Mouse (Mus musculus): ENCODE results near the gene Mtx3.
"Not testable (repeated sequence)": the region's sequence is repeated elsewhere in the genome, so short reads cannot be mapped to it uniquely, and the experiment has no call there.

Gene Mtx3

DNA sequence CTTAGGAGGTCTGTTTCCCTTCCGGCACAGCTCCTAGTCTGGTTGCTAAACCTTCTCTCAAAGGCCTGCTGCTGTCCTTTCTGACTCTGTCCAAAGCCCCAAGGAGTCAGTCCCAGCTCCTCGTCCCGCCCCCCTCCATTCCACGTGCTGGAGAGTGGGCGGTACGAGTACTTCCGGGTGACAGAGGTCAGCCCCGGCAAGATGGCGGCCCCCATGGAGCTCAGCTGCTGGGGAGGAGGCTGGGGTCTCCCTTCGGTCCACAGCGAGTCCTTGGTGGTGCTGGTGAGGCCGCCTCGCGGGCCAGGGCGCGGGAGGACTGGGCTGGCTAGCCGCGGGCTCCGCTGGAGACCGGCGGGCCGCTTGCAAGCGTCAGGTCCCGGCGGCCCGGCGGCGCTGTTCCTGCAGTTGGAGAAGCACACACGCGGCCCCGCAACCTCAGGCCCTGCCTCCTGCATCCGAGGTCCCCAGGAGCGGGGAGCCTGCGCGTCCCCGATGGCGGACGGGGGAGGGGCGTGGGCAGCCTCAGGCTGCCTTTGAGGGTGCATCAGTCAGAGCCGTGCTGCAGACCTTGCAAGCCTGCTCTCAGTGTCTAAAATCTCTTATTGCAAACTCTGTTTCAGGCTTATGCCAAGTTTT is at the start of gene Mtx3:
Gene Mtx3, plus strand, starts transcription at position 175 of the 636 bp plus-strand sequence.
- DNase-seq (ENCODE audit: low spot score in 2 of 2) = peak; percentile 65 to 84

DNA sequence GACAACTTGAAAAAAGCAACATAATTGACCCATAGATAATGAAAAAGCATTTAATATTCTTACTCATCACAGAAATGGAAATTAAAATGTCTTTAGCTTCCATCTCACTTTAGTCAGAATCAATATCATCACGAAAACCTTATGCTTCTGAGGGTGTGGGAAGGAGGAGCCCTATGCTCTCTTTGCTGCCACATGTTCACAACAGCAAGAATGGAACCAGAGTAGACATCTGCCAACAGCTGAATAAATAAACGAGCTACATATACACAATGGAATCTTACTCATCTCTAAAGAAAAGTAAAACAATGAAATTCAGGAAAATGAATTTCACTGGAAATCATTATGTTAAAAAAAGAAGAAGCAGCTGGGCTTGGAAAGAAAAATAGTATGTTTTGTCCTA is 45.7 kb upstream of the Mtx3 start:
- no peak for DNase-seq (ENCODE audit: low spot score in 2 of 2)

DNA sequence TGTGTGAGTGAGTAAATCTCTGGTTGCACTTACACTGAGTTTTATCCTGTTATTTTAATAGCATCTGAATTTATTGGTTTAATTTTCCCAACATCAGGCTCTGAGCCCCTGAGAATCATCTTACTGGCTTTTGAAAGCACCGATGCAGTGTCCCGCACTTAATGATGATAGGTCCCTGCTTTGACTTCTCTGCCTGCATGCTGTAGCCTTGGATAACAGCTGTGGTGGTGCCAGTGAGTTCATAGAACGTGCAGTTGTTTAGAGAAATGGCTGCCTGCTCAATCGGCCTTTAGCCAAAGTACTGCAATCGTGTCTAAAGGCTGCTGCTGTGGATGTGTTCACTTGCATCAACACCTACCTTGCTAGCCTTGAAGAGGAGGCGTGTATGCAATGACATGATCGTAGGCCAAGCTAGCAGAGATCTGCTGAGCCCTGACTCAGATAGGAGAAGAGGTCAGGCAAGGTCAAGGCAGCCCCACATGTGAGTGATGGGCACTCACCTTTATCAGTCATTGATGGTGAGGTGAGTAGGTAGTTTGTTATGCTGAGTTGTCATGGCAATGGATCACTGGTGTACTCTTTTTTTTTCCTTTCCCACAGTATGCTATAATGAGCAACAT is 45.1 kb upstream of the Mtx3 start:
- no peak for DNase-seq (ENCODE audit: low spot score in 2 of 2)

DNA sequence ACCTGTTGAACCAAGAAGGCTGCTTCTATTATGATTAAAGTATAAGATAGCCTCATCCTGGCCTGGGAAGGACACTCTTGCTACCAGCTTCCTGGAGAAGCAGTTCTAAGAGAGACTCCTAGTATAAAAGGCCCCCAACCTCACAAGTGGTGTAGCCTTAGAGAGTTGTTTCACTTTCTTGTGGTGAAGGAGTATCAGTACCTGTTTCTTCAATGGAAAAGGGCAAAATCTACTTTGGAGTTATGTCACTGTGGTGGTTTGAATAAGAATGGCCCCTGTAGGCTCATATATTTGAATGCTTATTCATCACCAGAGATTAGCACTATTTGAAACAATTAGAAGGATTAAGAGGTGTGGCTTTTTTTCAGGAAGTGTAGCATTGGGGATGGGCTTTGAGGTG is 37.8 kb upstream of the Mtx3 start:
- DNase-seq (ENCODE audit: low spot score in 2 of 2) = no peak

DNA sequence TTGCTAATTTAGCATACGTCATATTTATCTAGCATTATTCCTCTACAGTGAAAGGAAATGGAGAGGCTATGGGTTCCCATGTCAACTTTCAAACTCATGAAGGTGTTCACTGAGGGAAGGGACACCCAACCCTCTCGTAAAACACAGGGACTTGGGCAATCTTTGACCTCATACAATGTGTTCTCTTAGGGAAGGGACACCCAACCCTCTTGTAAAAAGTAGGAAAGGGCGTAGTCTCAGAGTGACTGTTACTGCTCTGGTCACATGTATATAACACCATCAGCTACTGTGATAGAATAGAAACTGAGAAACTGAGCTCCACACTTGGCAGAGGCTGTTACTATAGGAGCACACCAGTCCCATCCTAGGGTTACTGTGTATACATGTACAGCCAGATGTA is 36.7 kb upstream of the Mtx3 start:
- DNase-seq (ENCODE audit: low spot score in 2 of 2) = no peak

DNA sequence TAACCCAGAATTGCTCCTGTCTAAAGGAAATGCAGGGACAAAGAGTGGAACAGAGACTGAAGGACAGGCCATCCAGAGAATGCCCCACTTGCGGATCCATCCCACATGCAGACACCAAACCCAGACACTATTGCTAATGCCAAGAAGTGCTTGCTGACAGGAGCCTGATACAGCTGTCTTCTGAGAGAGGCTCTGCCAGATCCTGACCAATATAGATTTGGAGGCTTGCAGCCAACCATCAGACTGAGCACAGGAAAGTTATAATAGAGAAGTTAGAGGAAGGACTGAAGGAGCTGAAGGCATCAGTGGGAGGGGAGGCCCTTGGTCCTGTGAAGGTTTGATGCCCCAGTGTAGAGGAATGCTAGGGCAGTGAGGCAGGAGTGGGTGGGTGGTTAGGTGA is 34.0 kb upstream of the Mtx3 start:
- DNase-seq (ENCODE audit: low spot score in 2 of 2) = not testable (repeated sequence)

DNA sequence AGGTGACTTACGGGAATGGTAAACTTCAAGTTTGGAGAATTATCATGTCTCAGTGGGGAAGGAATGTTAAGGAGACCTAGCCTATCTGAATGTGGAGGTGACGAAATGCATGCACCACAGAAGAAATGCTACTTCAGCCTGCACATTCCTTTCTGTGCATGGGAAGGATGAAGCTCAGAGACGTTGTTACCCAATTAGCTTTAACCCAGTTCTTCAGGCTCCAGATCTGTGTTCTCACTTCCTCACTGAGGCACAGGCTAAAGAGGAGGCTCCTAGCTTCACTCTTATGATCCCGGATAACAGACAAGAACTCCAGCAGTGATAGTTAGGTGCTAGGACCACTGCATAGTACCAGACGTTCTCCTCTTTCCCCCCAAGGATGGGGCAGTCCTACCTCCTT is 28.2 kb upstream of the Mtx3 start:
- no peak for DNase-seq (ENCODE audit: low spot score in 2 of 2)

DNA sequence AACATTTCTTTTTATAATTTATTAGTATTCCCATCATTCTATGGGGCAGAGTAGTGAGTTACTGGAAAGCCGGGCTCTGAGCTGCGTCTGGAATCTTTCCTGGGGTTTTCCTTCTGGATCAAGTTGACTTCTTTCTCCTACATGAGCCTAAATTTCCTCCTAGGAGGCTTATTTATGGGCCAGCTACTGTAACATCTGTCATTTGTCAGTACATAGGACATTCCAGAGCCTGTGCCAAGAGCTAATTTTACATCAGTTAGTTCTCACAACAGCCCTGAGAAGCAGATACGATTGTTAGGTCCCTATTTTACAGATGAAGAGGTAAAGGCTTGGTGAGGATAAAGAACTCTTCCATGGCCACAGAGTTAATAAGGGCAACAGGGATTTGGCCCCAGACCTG is 27.2 kb upstream of the Mtx3 start:
- no peak for DNase-seq (ENCODE audit: low spot score in 2 of 2)

DNA sequence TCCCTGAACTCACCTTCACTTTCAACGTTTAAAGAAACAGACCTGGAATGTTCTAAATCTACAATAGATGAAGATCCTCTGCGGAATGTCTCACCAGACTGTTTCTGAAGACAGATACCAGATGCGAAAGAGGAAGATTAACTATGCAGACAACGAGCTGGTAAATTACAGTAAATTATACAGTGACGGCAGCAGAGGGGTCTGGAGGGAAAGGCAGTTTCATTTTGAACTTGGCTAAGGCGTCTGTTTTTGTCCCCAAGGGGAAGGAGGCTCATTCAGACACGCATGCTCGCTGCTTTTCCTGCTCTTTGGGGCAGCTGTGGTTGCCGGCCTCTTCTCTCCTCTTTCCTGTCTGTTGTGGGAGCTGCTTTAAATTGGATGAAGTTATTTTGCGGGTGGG is 15.7 kb upstream of the Mtx3 start:
- DNase-seq (ENCODE audit: low spot score in 2 of 2) = no peak

DNA sequence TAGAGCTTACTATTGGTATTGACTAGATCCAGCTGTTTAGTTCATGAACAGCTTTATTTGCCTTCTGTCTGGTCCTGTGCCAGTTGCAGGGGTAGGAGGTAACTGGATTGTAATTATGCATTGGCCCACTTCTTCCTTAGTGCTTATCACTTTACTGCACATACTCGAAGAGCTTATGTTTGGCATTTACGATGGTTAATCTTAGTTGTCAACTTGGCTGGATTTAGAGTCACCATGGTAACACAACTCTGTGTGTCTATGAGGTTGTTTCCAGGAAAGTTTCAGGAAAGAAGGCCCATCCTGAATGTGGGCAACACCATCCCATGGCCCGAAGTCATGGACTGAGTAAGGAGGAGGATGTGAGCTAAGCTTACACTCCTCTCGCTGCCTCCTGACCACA is 11.4 kb upstream of the Mtx3 start:
- DNase-seq (ENCODE audit: low spot score in 2 of 2) = no peak

DNA sequence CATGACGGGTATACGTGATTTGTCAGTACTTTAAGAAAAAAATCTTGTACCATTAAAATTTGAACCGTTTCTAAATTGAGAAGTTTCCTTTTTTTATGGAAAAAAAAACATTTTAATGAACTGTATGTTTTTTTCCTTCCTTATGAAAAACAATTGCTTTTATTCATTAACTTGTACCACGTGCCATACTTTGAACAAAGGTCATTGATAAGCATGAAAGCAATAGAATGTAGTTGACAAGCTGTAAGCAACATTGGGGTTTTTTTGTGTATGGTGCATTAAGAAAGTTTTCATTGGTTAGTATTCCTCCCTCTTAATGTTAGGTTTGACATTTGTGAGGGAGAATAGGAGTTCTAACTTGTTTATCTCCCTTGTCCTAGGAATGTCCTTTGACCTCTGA is 1.9 kb downstream of the Mtx3 start:
- no peak for DNase-seq (ENCODE audit: low spot score in 2 of 2)

DNA sequence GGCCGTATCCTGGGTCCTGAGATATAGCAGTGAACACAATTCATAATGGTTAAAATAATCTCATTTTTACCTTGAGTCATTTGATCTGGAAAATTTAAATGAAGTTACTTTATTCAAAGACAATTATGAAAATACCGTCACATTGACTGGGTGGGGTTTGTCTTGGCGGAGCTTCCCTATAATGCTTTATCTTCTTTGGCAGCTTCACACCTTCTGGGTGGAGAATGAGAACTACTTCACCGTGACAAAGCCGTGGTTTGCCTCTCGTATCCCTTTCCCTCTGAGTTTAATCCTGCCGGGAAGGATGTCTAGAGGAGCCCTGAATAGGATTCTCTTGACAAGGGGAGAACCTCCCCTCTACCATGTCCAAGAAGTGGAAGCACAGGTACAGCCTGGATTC is 2.8 kb downstream of the Mtx3 start:
- DNase-seq (ENCODE audit: low spot score in 2 of 2) = no peak

DNA sequence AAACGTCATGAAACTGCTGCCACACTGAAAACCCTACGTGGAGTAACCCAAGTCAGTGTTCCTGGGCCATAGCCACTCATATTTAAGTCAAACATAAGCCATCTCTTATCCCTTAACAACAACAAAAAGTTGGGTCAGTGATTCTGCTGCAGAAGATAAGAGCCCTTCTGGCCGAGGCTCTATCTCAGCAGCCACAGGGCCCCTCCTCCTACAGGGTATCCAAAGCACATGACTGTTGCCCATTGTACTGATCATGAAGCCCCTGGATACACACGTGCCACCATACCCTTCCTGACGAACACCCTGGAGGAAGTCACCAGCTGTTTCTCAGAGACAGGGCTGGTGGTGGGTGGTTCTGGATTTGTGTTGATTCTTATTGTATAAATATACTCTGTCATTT is 3.4 kb downstream of the Mtx3 start:
- no peak for DNase-seq (ENCODE audit: low spot score in 2 of 2)

DNA sequence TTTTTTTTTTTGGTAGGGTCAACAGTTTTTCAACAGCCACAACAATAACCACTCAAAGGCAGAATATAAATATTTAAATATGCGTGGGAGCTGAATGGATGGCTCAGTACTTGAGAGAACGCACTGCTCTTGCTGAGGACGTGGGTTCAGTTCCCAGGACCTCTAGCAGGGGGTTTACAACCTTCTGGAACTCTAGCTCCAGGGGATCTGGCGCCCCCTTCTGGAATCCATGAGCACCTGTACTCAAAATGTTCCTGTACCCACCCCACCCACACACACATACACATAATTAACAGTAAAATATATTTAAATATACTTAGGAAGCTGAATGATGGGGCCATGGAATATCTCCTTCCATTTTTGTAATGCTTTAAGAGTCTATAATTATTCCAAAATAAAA is 11.3 kb downstream of the Mtx3 start:
- no peak for DNase-seq (ENCODE audit: low spot score in 2 of 2)

DNA sequence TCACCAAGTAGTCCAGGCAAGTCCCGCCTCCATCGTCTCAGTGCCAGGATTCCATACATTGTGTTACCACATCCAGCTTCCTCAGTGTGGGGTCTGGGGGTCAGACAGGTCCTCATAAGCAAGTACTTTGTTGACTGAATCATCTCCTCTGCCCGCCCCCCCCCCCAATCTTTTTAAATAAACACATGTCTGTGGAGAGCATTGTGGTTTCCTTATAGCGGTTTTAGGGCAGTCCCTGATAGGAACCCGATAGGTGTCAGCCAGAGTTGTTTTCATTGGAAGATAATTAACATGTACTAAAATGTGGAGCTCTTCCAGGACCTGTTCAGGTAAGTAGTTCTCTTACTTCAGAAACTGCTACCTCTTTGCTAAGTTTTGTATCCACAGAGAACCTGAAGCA is 14.2 kb downstream of the Mtx3 start:
- DNase-seq (ENCODE audit: low spot score in 2 of 2) = no peak

DNA sequence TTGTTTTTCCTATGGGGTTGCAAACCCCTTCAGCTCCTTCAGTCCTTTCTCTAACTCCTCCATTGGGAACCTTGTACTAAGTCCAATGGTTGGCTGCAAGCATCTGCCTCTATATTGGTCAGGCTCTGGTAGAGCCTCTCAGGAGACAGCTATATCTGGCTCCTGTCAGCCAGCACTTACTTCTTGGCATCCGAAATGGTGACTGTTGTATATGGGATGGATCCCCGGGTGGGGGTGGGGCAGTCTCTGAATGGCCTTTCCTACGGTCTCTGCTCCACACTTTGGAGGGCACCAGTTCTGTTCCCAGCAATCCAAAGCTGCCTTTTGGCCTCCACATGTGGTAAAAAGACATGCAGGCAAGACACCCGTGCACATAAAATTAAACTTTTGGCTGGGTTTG is 15.4 kb downstream of the Mtx3 start:
- no peak for DNase-seq (ENCODE audit: low spot score in 2 of 2)

DNA sequence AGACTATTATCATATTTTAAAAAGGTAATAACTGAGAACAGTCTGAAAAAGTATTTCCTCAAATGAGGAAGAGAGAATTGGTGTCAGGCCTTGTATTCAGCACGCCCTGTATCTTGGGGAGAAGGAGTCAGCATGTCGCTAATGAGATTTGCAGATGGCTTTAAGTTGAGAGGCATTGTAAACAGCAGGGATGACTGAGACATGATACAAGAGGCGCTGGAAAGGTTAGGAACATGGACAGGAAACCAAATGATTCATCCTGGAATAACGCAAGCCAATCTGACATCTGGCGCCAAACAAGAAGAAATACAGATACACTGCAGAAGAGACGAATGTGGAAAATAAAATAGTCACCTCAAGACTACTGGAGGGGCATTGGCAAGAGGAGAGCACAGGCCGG is 20.8 kb downstream of the Mtx3 start:
- no peak for DNase-seq (ENCODE audit: low spot score in 2 of 2)

DNA sequence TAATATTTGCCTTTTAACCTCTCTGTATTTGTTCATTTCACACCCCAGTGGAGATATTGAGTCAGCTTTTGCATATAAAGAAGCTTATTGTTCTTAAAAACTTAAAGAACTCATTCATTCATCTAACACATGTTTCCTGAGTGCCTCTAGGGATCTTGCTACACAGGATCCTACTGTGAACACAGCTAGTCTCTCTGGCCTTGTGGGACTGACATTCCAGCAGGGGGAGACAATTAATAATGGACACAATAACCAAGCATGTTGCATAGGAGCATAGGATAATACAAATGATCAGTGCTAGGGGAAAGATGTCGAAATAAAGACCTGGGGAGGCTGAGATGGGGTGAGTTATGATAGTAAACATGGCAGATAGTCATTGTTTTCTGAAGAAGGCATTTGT is 22.1 kb downstream of the Mtx3 start:
- DNase-seq (ENCODE audit: low spot score in 2 of 2) = no peak

DNA sequence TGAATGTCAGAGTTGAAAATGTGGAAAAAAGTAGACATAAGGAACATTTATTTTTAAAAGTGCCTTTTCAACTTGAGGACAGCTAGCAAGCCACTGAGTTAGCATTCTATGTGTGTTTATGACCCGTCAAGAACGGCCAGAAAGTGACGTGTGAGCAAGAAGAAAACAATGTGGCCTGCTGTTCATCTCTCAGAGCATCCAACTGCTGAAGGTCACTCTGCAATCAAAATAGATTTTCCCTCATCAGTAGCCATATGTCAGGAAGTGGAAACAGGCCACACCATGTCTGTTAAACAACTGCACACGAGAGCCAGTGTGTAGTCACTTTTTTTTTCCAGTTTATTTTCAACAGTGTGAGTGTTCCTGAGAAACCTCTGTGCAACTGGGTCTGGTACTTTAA is 35.0 kb downstream of the Mtx3 start:
- no peak for DNase-seq (ENCODE audit: low spot score in 2 of 2)

DNA sequence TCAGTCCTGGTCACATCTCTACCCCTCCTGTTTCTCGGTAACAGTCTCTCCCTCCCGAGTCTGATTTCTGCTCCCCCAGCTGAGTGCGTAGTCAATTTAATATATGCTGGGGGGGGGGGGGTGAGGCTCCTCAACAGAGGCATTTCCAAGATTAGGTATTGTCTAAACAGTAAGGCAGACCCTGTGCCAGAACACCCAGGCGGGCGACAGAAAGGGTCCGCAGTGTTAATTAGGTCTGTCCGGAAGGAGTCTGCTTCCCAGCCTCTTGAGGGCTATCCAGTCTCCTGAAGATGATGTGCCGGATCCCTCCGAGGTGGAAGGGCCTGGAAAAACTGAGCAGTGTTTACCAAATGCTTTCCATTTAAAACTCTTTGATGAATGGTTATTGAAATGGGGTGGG is 35.4 kb downstream of the Mtx3 start:
- no peak for DNase-seq (ENCODE audit: low spot score in 2 of 2)

DNA sequence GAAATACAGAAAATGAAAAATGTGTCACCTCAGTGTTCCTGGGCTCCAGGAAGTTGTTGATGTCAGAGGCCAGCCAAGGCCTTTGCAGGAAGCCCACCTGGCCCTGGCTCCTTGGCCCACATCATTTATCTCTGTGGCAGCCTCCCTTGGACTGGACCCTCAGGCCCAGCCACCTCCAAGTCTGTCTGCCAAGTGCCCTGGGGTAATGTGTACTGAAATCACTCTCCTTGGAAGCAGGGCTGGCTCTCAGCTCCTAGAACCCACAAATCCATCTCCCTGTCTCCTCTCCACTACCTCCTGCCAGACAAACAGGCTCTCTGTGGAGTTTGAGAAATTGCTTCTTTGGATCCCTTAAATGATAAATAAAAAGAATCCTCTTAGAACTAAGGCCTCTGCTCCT is 36.0 kb downstream of the Mtx3 start:
- DNase-seq (ENCODE audit: low spot score in 2 of 2) = no peak

DNA sequence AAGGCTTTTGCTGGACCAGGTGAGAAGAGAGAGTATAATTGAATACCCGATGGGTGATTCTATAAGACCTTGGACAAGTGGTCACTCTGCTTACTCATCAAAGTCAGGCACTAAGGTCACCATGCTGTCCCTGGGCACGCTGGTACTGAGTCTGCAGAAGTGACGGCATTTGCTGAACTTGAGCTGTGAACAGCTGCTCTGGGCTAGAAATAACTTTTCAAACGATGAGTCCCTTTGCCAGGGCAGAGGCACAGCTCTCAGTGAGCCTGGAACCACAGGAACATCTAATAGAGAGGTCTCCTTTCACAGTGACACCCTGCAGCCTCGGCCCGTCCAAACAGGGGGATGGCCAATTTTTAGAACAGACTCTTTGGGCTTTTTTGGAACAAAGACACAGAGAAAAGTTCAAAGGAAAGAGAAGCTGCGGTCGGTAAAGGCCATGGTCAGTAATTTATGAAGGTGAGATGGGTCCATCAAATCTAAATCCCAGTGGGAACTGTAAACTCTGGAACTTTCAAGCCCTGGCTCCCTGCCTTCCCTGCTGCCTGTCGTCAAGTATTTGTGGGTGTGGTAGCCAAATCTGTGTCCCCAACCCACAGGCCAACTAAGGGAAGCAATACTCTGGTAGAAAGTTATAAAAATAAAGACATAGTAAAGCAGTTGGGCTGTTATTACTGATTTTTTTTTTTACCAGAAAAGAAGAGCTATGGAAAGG is 37.9 kb downstream of the Mtx3 start:
- no peak for DNase-seq (ENCODE audit: low spot score in 2 of 2)

DNA sequence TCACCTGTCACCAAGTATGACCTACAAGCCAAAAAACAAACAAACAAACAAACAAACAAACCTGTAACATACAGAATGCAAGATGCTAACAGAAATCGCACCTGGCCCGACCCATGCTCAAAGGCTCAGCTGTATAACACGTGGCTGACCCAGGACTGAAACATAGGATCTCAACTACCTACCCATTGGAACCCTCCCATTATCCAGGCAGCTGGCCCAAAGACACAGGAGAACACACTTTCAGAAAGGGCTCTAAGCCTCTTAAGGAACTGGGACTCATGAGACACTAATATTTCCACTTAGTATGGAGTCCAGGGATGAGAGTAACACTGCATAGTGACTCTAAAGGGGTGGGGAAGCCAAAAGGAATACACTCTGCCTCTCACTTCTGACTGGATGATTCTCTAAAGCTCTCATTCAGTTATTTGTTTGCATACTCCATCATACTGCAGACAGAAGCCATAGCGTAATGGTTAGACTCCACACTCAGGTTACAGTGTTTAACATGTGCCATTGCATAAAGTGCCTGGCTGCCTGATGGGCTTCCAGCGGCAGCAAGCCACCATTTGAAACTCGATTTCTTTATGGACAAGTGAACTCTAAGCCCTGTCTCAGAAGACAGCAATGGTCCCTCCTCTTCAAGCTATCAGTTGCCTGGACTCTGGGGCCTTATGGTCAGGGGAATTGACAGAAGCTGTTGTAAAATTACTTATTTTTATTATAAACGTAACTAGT is 38.6 kb downstream of the Mtx3 start:
- DNase-seq (ENCODE audit: low spot score in 2 of 2) = no peak

Measured in urinary bladder, adult 18-20 months (tissue).